Mouse (Mus musculus) C2C12 (cell line): Measurements from ENCODE around the gene Epb41l1.

ENCODE experiments used
- CEBPB ChIP-seq: IDR thresholded peaks from one replicate; pipeline ENCODE4 v1.6.1; 2011; ENCODE audit warnings: low read depth, mild to moderate bottlenecking, control low read depth, moderate library complexity
- CTCF ChIP-seq: IDR thresholded peaks from one replicate; pipeline ENCODE4 v1.5.1; 2011; ENCODE audit not compliant: control insufficient read depth, insufficient read depth, insufficient read length
- MAX ChIP-seq: IDR thresholded peaks from one replicate; pipeline ENCODE4 v1.6.1; 2011; ENCODE audit warnings: mild to moderate bottlenecking, control low read depth
- MYOD1 ChIP-seq: IDR thresholded peaks from one replicate; pipeline ENCODE4 v1.6.1; 2011; ENCODE audit warnings: low read depth; ENCODE audit not compliant: control insufficient read depth, insufficient read length
- USF1 ChIP-seq: IDR thresholded peaks from one replicate; pipeline ENCODE4 v1.6.1; 2011; ENCODE audit warnings: low read depth, mild to moderate bottlenecking, control low read depth, moderate library complexity

GRCm38 (mm10) chr2:156408168-156408567, 12.5 kb upstream of the Epb41l1 start:
- TF ChIP-seq CTCF (no peak), MYOD1 (no peak), USF1 (no peak), CEBPB (no peak), MAX (no peak)
